Mouse (Mus musculus): Measurements from ENCODE around the gene Wscd1.

Gene Wscd1

GRCm38 (mm10) chr11:71749671-71750070, at the start of gene Wscd1:
Gene Wscd1, plus strand, starts transcription at chr11:71749920.
- peak; percentile 59 to 67 for DNase-seq

- DNase-seq = no peak
Observed at GRCm38 (mm10) chr11:71728066-71728465, 21.7 kb upstream of the Wscd1 start.

GRCm38 (mm10) chr11:71729287-71729686, 20.4 kb upstream of the Wscd1 start:
- DNase-seq = no peak

GRCm38 (mm10) chr11:71733771-71734170, 15.9 kb upstream of the Wscd1 start:
- no peak for DNase-seq

GRCm38 (mm10) chr11:71737106-71737505, 12.6 kb upstream of the Wscd1 start:
- no peak for DNase-seq

GRCm38 (mm10) chr11:71738501-71739045, 11.1 kb upstream of the Wscd1 start:
- no peak for DNase-seq

- peak; percentile 53 to 61 for DNase-seq
Observed at GRCm38 (mm10) chr11:71745875-71746274, 3.8 kb upstream of the Wscd1 start.

- no peak for DNase-seq
Observed at GRCm38 (mm10) chr11:71747719-71748118, 2.0 kb upstream of the Wscd1 start.

GRCm38 (mm10) chr11:71750534-71751173, 934 bp downstream of the Wscd1 start:
- peak; percentile 76 to 89 for DNase-seq

GRCm38 (mm10) chr11:71751174-71751611, 1.5 kb downstream of the Wscd1 start:
- peak; percentile 50 to 73 for DNase-seq

GRCm38 (mm10) chr11:71751689-71752088, 2.0 kb downstream of the Wscd1 start:
- DNase-seq = peak in 1 of 2 experiments; percentile 50

GRCm38 (mm10) chr11:71752626-71753025, 2.9 kb downstream of the Wscd1 start:
- DNase-seq = peak; percentile 57 to 67

GRCm38 (mm10) chr11:71755115-71755514, 5.4 kb downstream of the Wscd1 start:
- peak; percentile 49 to 63 for DNase-seq

GRCm38 (mm10) chr11:71756325-71756724, 6.6 kb downstream of the Wscd1 start:
- peak; percentile 36 to 45 for DNase-seq

- peak; percentile 41 to 49 for DNase-seq
Observed at GRCm38 (mm10) chr11:71758211-71759110, 8.7 kb downstream of the Wscd1 start.

GRCm38 (mm10) chr11:71760991-71761390, 11.3 kb downstream of the Wscd1 start:
- DNase-seq = no peak

- DNase-seq = peak; percentile 30 to 32
Observed at GRCm38 (mm10) chr11:71763154-71763553, 13.4 kb downstream of the Wscd1 start.

GRCm38 (mm10) chr11:71763651-71764275, 14.0 kb downstream of the Wscd1 start:
- no peak for DNase-seq

GRCm38 (mm10) chr11:71764743-71765142, 15.0 kb downstream of the Wscd1 start:
- no peak for DNase-seq

GRCm38 (mm10) chr11:71765335-71765734, 15.6 kb downstream of the Wscd1 start:
- no peak for DNase-seq

- DNase-seq = no peak
Observed at GRCm38 (mm10) chr11:71766380-71766779, 16.7 kb downstream of the Wscd1 start.

GRCm38 (mm10) chr11:71767726-71768125, 18.0 kb downstream of the Wscd1 start:
- DNase-seq = peak; percentile 36 to 46

- no peak for DNase-seq
Observed at GRCm38 (mm10) chr11:71769744-71770143, 20.0 kb downstream of the Wscd1 start.
